Mouse (Mus musculus) midbrain, embryonic 12.5 days (tissue): ENCODE measurements at regions not wholly inside any gene's neighbourhood (a gene's known extent, or its start where the extent isn't known, plus 50 kb on each side); places are given as distances from the start of the nearest gene placed in this dataset.
"Not testable (repeated sequence)": the region's sequence is repeated elsewhere in the genome, so short reads cannot be mapped to it uniquely, and the experiment has no call there.

ENCODE experiments used
- ATAC-seq: fragments of 200-750 bp; cut with Nextera tagmentation; 2 replicates; pipeline ENCODE4 v1.8.0; 2017; ENCODE audit warnings: low read depth, moderate TSS enrichment, moderate library complexity; ENCODE audit not compliant: low FRiP score
- H3K27ac ChIP-seq: fragments of 300-500 bp; sonication (generic); replicated peaks from 2 replicates; pipeline ENCODE4 v1.5.1; 2016; ENCODE audit warnings: mild to moderate bottlenecking
- H3K27me3 ChIP-seq: fragments of 300-500 bp; sonication (generic); 2 replicates; pipeline ENCODE4 v1.6.1; 2016; ENCODE audit warnings: mild to moderate bottlenecking
- H3K36me3 ChIP-seq: fragments of 300-500 bp; sonication (generic); 2 replicates; pipeline ENCODE4 v1.6.1; 2016
- H3K4me1 ChIP-seq: fragments of 300-500 bp; sonication (generic); 2 replicates; pipeline ENCODE4 v1.6.1; 2016
- H3K4me2 ChIP-seq: fragments of 300-500 bp; sonication (generic); replicated peaks from 2 replicates; pipeline ENCODE4 v1.6.1; 2016; ENCODE audit warnings: mild to moderate bottlenecking, moderate library complexity
- H3K4me3 ChIP-seq: fragments of 300-500 bp; sonication (generic); 2 replicates; pipeline ENCODE4 v1.5.1; 2016; ENCODE audit warnings: mild to moderate bottlenecking
- H3K9ac ChIP-seq: fragments of 300-500 bp; sonication (generic); replicated peaks from 2 replicates; pipeline ENCODE4 v1.6.1; 2016; ENCODE audit warnings: mild to moderate bottlenecking, moderate library complexity
- H3K9me3 ChIP-seq: fragments of 300-500 bp; sonication (generic); 2 replicates; pipeline ENCODE4 v1.6.1; 2016; ENCODE audit warnings: mild to moderate bottlenecking
- WGBS: fragments of 180-500 bp; shearing (Covaris S2); methylation state at CpG from one replicate; pipeline ENCODE4 v1.1.7; 2016; 5-methylcytosine and 5-hydroxymethylcytosine counted together

GRCm38 (mm10) chr13:39427996-39428395 lies 467.3 kb upstream of the Slc35b3 start:
- Histone ChIP-seq H3K4me3 (no peak overlapping the region), H3K4me1 (no peaks in the 10 kb centered on the region), H3K36me3 (no peaks in the 10 kb centered on the region), H3K9ac (no peak overlapping the region), H3K9me3 (no peaks in the 10 kb centered on the region), H3K4me2 (no peak overlapping the region), H3K27ac (no peak overlapping the region), H3K27me3 (no peaks in the 10 kb centered on the region)
- WGBS, result 86% methylated on average over 3 of the region's 3 CpGs
- no peak for ATAC-seq

- Histone ChIP-seq H3K9me3 (no peaks in the 10 kb centered on the region), H3K27me3 (no peaks in the 10 kb centered on the region), H3K4me1 (no peaks in the 10 kb centered on the region), H3K4me3 (no peak overlapping the region), H3K27ac (no peak overlapping the region), H3K4me2 (no peak overlapping the region), H3K9ac (no peak overlapping the region), H3K36me3 (no peaks in the 10 kb centered on the region)
- 69% methylated on average over 6 of the region's 6 CpGs for WGBS
- no peak for ATAC-seq
Observed at GRCm38 (mm10) chr13:39425944-39426343, 465.3 kb upstream of the Slc35b3 start.

- no peak overlapping the region for H3K4me2 ChIP-seq
- H3K36me3 ChIP-seq, result no peaks in the 10 kb centered on the region
- WGBS, result 36% methylated on average over 7 of the region's 7 CpGs
- no peak overlapping the region for H3K4me3 ChIP-seq
- H3K9me3 ChIP-seq, result no peaks in the 10 kb centered on the region
- H3K9ac ChIP-seq, result no peak overlapping the region
- H3K4me1 ChIP-seq, result peaks cover 5% of the 10 kb centered on the region; the same call in 1 of the 2 replicates
- no peak overlapping the region for H3K27ac ChIP-seq
- H3K27me3 ChIP-seq, result no peaks in the 10 kb centered on the region
- no peak for ATAC-seq
Observed at GRCm38 (mm10) chr13:39418127-39418526, 457.5 kb upstream of the Slc35b3 start.

GRCm38 (mm10) chr13:39411471-39412251 lies 451.0 kb upstream of the Slc35b3 start:
- no peak overlapping the region for H3K4me3 ChIP-seq
- no peak overlapping the region for H3K9ac ChIP-seq
- no peak for ATAC-seq
- no peaks in the 10 kb centered on the region for H3K4me1 ChIP-seq
- H3K27me3 ChIP-seq, result no peaks in the 10 kb centered on the region
- WGBS, result 72% methylated on average over 14 of the region's 14 CpGs
- H3K4me2 ChIP-seq, result no peak overlapping the region
- H3K9me3 ChIP-seq, result no peaks in the 10 kb centered on the region
- H3K36me3 ChIP-seq, result no peaks in the 10 kb centered on the region
- H3K27ac ChIP-seq, result no peak overlapping the region

GRCm38 (mm10) chr13:39392589-39392988 lies 431.9 kb upstream of the Slc35b3 start:
- WGBS, result 86% methylated on average over 3 of the region's 3 CpGs
- Histone ChIP-seq H3K4me3 (no peak overlapping the region), H3K9ac (no peak overlapping the region), H3K27ac (no peak overlapping the region), H3K27me3 (no peaks in the 10 kb centered on the region), H3K9me3 (no peaks in the 10 kb centered on the region), H3K4me1 (no peaks in the 10 kb centered on the region), H3K4me2 (no peak overlapping the region), H3K36me3 (no peaks in the 10 kb centered on the region)
- ATAC-seq, result no peak

- not testable (repeated sequence) for H3K36me3 ChIP-seq, H3K4me2 ChIP-seq, ATAC-seq, H3K9ac ChIP-seq, H3K9me3 ChIP-seq, H3K27ac ChIP-seq, H3K4me3 ChIP-seq, H3K27me3 ChIP-seq, H3K4me1 ChIP-seq
- WGBS, result 88% methylated on average over 1 of the region's 1 CpGs
Observed at GRCm38 (mm10) chr13:39392151-39392550, 431.5 kb upstream of the Slc35b3 start.

GRCm38 (mm10) chr13:39376677-39377076 lies 416.0 kb upstream of the Slc35b3 start:
- no peaks in the 10 kb centered on the region for H3K9me3 ChIP-seq
- H3K9ac ChIP-seq, result no peak overlapping the region
- H3K4me1 ChIP-seq, result no peaks in the 10 kb centered on the region
- no peak for ATAC-seq
- no peaks in the 10 kb centered on the region for H3K36me3 ChIP-seq
- WGBS, result 88% methylated on average over 8 of the region's 8 CpGs
- no peaks in the 10 kb centered on the region for H3K27me3 ChIP-seq
- H3K27ac ChIP-seq, result no peak overlapping the region
- no peak overlapping the region for H3K4me3 ChIP-seq
- no peak overlapping the region for H3K4me2 ChIP-seq

GRCm38 (mm10) chr13:39376269-39376668 lies 415.6 kb upstream of the Slc35b3 start:
- H3K4me1 ChIP-seq, result no peaks in the 10 kb centered on the region
- ATAC-seq, result no peak
- no peak overlapping the region for H3K4me3 ChIP-seq
- no peak overlapping the region for H3K4me2 ChIP-seq
- H3K9me3 ChIP-seq, result no peaks in the 10 kb centered on the region
- 92% methylated on average over 6 of the region's 6 CpGs for WGBS
- no peak overlapping the region for H3K27ac ChIP-seq
- no peaks in the 10 kb centered on the region for H3K27me3 ChIP-seq
- no peak overlapping the region for H3K9ac ChIP-seq
- H3K36me3 ChIP-seq, result no peaks in the 10 kb centered on the region

- 67% methylated on average over 3 of the region's 3 CpGs for WGBS
- ATAC-seq, result no peak
Observed at GRCm38 (mm10) chr13:39372565-39372964, 411.9 kb upstream of the Slc35b3 start.

GRCm38 (mm10) chr13:39363637-39364036 lies 403.0 kb upstream of the Slc35b3 start:
- no peak overlapping the region for H3K4me2 ChIP-seq
- no peaks in the 10 kb centered on the region for H3K9me3 ChIP-seq
- H3K27ac ChIP-seq, result no peak overlapping the region
- 62% methylated on average over 4 of the region's 4 CpGs for WGBS
- no peak for ATAC-seq
- H3K36me3 ChIP-seq, result no peaks in the 10 kb centered on the region
- H3K4me1 ChIP-seq, result no peaks in the 10 kb centered on the region
- no peak overlapping the region for H3K4me3 ChIP-seq
- H3K9ac ChIP-seq, result no peak overlapping the region
- no peaks in the 10 kb centered on the region for H3K27me3 ChIP-seq

More at GRCm38 (mm10) chr13:39372565-39372964, 411.9 kb upstream of the Slc35b3 start:
- no peak overlapping the region for H3K9ac ChIP-seq
- no peaks in the 10 kb centered on the region for H3K9me3 ChIP-seq
- no peaks in the 10 kb centered on the region for H3K4me1 ChIP-seq
- no peaks in the 10 kb centered on the region for H3K36me3 ChIP-seq
- no peak overlapping the region for H3K4me2 ChIP-seq
- no peak overlapping the region for H3K4me3 ChIP-seq
- no peak overlapping the region for H3K27ac ChIP-seq
- H3K27me3 ChIP-seq, result no peaks in the 10 kb centered on the region

- H3K9ac ChIP-seq, result no peak overlapping the region
- H3K36me3 ChIP-seq, result no peaks in the 10 kb centered on the region
- H3K4me1 ChIP-seq, result no peaks in the 10 kb centered on the region
- no peak overlapping the region for H3K27ac ChIP-seq
- ATAC-seq, result 0 out of 2 replicates have a peak, but pooled peaks have one; percentile 16
- no peaks in the 10 kb centered on the region for H3K27me3 ChIP-seq
- H3K4me3 ChIP-seq, result no peak overlapping the region
- H3K9me3 ChIP-seq, result no peaks in the 10 kb centered on the region
- WGBS, result 57% methylated on average over 13 of the region's 13 CpGs
- H3K4me2 ChIP-seq, result 0 out of 2 replicates have a peak overlapping the region, but pooled peaks have one; percentile 3
Observed at GRCm38 (mm10) chr13:39362536-39362935, 401.9 kb upstream of the Slc35b3 start.

- no peaks in the 10 kb centered on the region for H3K9me3 ChIP-seq
- H3K4me2 ChIP-seq, result no peak overlapping the region
- H3K36me3 ChIP-seq, result no peaks in the 10 kb centered on the region
- H3K27ac ChIP-seq, result no peak overlapping the region
- 69% methylated on average over 2 of the region's 2 CpGs for WGBS
- no peak overlapping the region for H3K4me3 ChIP-seq
- no peaks in the 10 kb centered on the region for H3K27me3 ChIP-seq
- no peak overlapping the region for H3K9ac ChIP-seq
- H3K4me1 ChIP-seq, result no peaks in the 10 kb centered on the region
- no peak for ATAC-seq
Observed at GRCm38 (mm10) chr13:39351606-39352005, 390.9 kb upstream of the Slc35b3 start.

GRCm38 (mm10) chr13:39350668-39351067 lies 390.0 kb upstream of the Slc35b3 start:
- WGBS, result 83% methylated on average over 12 of the region's 12 CpGs
- Histone ChIP-seq H3K4me3 (no peak overlapping the region), H3K27ac (no peak overlapping the region), H3K27me3 (no peaks in the 10 kb centered on the region), H3K36me3 (no peaks in the 10 kb centered on the region), H3K4me1 (no peaks in the 10 kb centered on the region), H3K9me3 (no peaks in the 10 kb centered on the region), H3K4me2 (no peak overlapping the region), H3K9ac (no peak overlapping the region)
- ATAC-seq, result no peak
